Mouse (Mus musculus) limb, embryonic 14.5 days (tissue): Measurements from ENCODE around the gene Rdh13. TPM values are rescaled to one million over a fixed set of nuclear protein-coding genes. Genes with fewer than 3 reads are reported as not detected.

ENCODE experiments used
- ATAC-seq: fragments of 200-750 bp; cut with Nextera tagmentation; 2 replicates; pipeline ENCODE4 v1.8.0; 2017; ENCODE audit warnings: low read depth, moderate number of reproducible peaks, moderate TSS enrichment; ENCODE audit not compliant: low FRiP score
- DNase-seq: peaks from one replicate; pipeline ENCODE4 v3.0.0-alpha.2; 2015; ENCODE audit warnings: low spot score
- H3K27ac ChIP-seq: fragments of 300-500 bp; sonication (generic); replicated peaks from 2 replicates; pipeline ENCODE4 v1.5.1; 2014; ENCODE audit warnings: low read depth, mild to moderate bottlenecking, low read length, moderate library complexity, mixed read lengths
- H3K27me3 ChIP-seq: fragments of 300-500 bp; sonication (generic); 2 replicates; pipeline ENCODE4 v1.6.1; 2014; ENCODE audit warnings: low read length, mixed read lengths; ENCODE audit not compliant: control insufficient read depth, insufficient read depth
- H3K36me3 ChIP-seq: fragments of 300-500 bp; sonication (generic); 2 replicates; pipeline ENCODE4 v1.6.1; 2014; ENCODE audit warnings: mild to moderate bottlenecking, low read length, moderate library complexity, mixed read lengths; ENCODE audit not compliant: control insufficient read depth, insufficient read depth
- H3K4me1 ChIP-seq: fragments of 300-500 bp; sonication (generic); 2 replicates; pipeline ENCODE4 v1.6.1; 2014; ENCODE audit warnings: antibody characterized with exemption, low read length, mixed read lengths; ENCODE audit not compliant: control insufficient read depth, insufficient read depth
- H3K4me2 ChIP-seq: fragments of 300-500 bp; sonication (generic); replicated peaks from 2 replicates; pipeline ENCODE4 v1.6.1; 2014; ENCODE audit warnings: low read depth, mild to moderate bottlenecking, low read length, moderate library complexity; ENCODE audit not compliant: severe bottlenecking
- H3K4me3 ChIP-seq: fragments of 300-500 bp; sonication (generic); replicated peaks from 2 replicates; pipeline ENCODE4 v1.5.1; 2014; ENCODE audit warnings: low read length
- H3K9ac ChIP-seq: fragments of 300-500 bp; sonication (generic); 2 replicates; pipeline ENCODE4 v1.6.1; 2014; ENCODE audit warnings: mild to moderate bottlenecking, low read depth, low read length, moderate library complexity; ENCODE audit not compliant: severe bottlenecking
- H3K9me3 ChIP-seq: fragments of 300-500 bp; sonication (generic); 2 replicates; pipeline ENCODE4 v1.6.1; 2016; ENCODE audit warnings: low read length; ENCODE audit not compliant: control insufficient read depth
- POLR2A ChIP-seq: fragments of 200-500 bp; IDR thresholded peaks from 2 replicates; pipeline ENCODE4 v1.8.0; 2012; ENCODE audit warnings: inconsistent platforms, mild to moderate bottlenecking, moderate library complexity, borderline replicate concordance; ENCODE audit not compliant: insufficient read depth, insufficient read length; ENCODE audit errors: extremely low read depth
- WGBS: fragments of 180-500 bp; shearing (Covaris S2); extraction: QIAGEN DNeasy Blood & Tissue Kit; methylation state at CpG from one replicate; pipeline ENCODE4 v1.1.7; 2014; 5-methylcytosine and 5-hydroxymethylcytosine counted together
- polyA plus RNA-seq, 2 experiments: library from polyadenylated mRNA; depleted of rRNA in 1 of 2; stranded (reverse) in 1 of 2; unstranded in 1 of 2; fragments of >200 nt; fragmentation: Nextera tagmentation in 1 of 2; extraction: Ambion mirVana in 1 of 2; gene quantifications; 2 replicates each; pipeline versions ENCODE4 v1.2.1 to v1.2.3; 2012 to 2014

The Rdh13 gene
- polyA plus RNA-seq (2012; rRNA removed) = 21.2 and 23.5 TPM in 2 replicates
- polyA plus RNA-seq (2014; fragmentation: Nextera tagmentation; extraction: Ambion mirVana) = 23.9 and 25.2 TPM in 2 replicates

GRCm38 (mm10) chr7:4445216-4445791 lies at the start of gene Rdh13:
Gene Rdh13 (minus strand): TSS chr7:4445649.
- no peaks in the 10 kb centered on the region for H3K9me3 ChIP-seq
- peak within 1 kb of the TSS; percentile 63; the same call in 1 of the 2 replicates for H3K27ac ChIP-seq
- TF ChIP-seq POLR2A = no peak
- ATAC-seq (peak; percentile 98), DNase-seq (peak; percentile 96)
- H3K4me1 ChIP-seq = no peaks in the 10 kb centered on the region; the same call in 1 of the 2 replicates
- H3K27me3 ChIP-seq = no peaks in the 10 kb centered on the region
- H3K4me2 ChIP-seq = peak within 1 kb of the TSS; percentile 61
- peak within 1 kb of the TSS; percentile 71 for H3K9ac ChIP-seq
- H3K4me3 ChIP-seq = peak within 1 kb of the TSS; percentile 76
- WGBS = under 1% methylated on average over 34 of the region's 35 CpGs
- peaks cover 38% of the 10 kb centered on the region for H3K36me3 ChIP-seq

GRCm38 (mm10) chr7:4493991-4494390 lies 48.5 kb upstream of the Rdh13 start:
- Histone ChIP-seq H3K4me1 (peaks cover 14% of the 10 kb centered on the region), H3K36me3 (peaks cover 55% of the 10 kb centered on the region), H3K27me3 (no peaks in the 10 kb centered on the region), H3K27ac (no peak overlapping the region), H3K4me2 (no peak overlapping the region), H3K4me3 (no peak overlapping the region), H3K9ac (no peak overlapping the region), H3K9me3 (no peaks in the 10 kb centered on the region)
- 90% methylated on average over 1 of the region's 1 CpGs for WGBS
- no peak for TF ChIP-seq POLR2A
- ATAC-seq = no peak
- DNase-seq = no peak

- no peak overlapping the region for H3K27ac ChIP-seq
- H3K4me3 ChIP-seq = no peak overlapping the region
- DNase-seq (no peak), ATAC-seq (no peak)
- TF ChIP-seq POLR2A = no peak
- H3K27me3 ChIP-seq = no peaks in the 10 kb centered on the region
- WGBS = 73% methylated on average over 13 of the region's 13 CpGs
- H3K9ac ChIP-seq = peak overlapping the region; percentile 13; the same call in 1 of the 2 replicates
- H3K9me3 ChIP-seq = no peaks in the 10 kb centered on the region
- H3K4me2 ChIP-seq = no peak overlapping the region
- H3K4me1 ChIP-seq = no peaks in the 10 kb centered on the region
- H3K36me3 ChIP-seq = peaks cover 66% of the 10 kb centered on the region
Observed at GRCm38 (mm10) chr7:4492284-4493224, 47.1 kb upstream of the Rdh13 start.

GRCm38 (mm10) chr7:4491308-4491707 lies 45.9 kb upstream of the Rdh13 start:
- Histone ChIP-seq H3K4me2 (no peak overlapping the region), H3K27ac (no peak overlapping the region), H3K9ac (no peak overlapping the region), H3K4me1 (no peaks in the 10 kb centered on the region), H3K27me3 (no peaks in the 10 kb centered on the region), H3K36me3 (peaks cover 65% of the 10 kb centered on the region), H3K4me3 (no peak overlapping the region), H3K9me3 (no peaks in the 10 kb centered on the region)
- no peak for TF ChIP-seq POLR2A
- DNase-seq = no peak
- 81% methylated on average over 6 of the region's 6 CpGs for WGBS
- ATAC-seq = no peak

DNA sequence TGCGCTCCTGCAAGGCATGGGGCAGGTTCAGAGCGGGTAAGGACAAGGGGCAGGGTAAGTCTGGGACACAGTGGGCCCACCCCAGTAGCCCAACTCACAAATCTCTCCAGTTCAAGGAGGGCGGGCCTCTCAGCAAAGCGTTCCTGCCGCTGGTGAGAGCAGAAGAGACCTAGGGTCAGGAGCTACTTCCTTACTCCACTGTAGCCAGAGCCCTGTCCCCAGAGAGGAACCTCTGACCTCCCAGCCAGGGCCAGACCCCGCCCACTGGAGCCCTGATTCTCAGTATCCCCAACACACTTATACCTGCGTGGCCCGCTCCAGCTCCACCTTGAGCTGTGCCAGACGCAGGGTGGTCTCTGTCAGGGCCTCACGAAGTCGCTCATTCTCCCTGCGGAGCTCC lies 36.8 kb upstream of the Rdh13 start:
- no peaks in the 10 kb centered on the region for H3K9me3 ChIP-seq
- H3K27ac ChIP-seq = no peak overlapping the region
- H3K4me2 ChIP-seq = no peak overlapping the region
- H3K4me3 ChIP-seq = no peak overlapping the region
- TF ChIP-seq POLR2A = no peak
- WGBS = 85% methylated on average over 12 of the region's 12 CpGs
- ATAC-seq = no peak
- peaks cover 57% of the 10 kb centered on the region for H3K36me3 ChIP-seq
- peaks cover 11% of the 10 kb centered on the region for H3K4me1 ChIP-seq
- no peaks in the 10 kb centered on the region for H3K27me3 ChIP-seq
- no peak overlapping the region for H3K9ac ChIP-seq
- no peak for DNase-seq
